Mouse (Mus musculus) lung, postnatal 25 days (tissue): ENCODE results near the gene Elavl3.

Experiments used
- DNase-seq: peaks from one replicate; pipeline ENCODE4 v3.0.0; 2022; ENCODE audit warnings: low spot score

Elavl3 gene

GRCm38 (mm10) chr9:22002194-22003162 lies 49.3 kb downstream of the Elavl3 start, which contains the start of the genes Ccdc151 and Prkcsh:
TSS of gene Ccdc151 (minus strand) at chr9:22002634.
TSS of gene Prkcsh (plus strand) at chr9:22002806.
- peak; percentile 100 for DNase-seq

DNA sequence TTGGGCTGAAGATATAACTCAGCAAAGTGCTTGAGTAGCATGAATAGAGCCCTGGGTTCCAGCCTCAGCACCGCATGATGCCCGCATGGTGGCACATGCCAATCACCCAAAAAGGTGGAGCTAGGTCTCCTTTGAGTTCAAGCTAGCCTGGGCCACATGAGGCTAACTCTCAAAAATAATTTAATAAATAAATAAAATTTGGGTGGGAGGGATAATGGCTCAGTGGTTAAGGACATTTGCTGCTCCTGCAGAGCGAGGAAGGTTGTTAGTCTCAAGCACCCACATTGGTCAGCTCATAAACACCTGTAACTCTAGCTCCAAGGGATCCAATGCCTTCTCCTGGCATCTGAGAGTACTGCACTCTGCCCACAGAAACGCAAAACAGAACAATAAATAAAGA lies 50.2 kb downstream of the Elavl3 start:
- DNase-seq, result no peak

DNA sequence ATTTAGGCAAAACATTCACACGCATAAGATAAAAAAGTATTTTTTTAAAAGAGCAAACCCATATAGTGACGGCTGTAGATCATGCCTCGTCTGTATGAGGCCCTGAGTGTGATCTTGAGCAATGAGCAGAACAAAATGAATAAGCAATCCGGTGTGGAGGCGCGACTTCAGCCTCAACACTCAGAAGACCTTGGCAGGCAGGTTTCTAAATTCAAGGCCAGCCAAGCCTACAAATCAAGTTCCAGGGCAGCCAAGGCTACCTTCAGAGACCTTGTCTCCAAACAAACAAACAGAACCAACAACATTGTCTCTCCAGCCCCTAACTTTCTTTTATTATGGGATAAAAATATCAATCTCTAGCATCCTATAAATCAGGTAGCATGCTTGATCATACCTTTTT lies 51.5 kb downstream of the Elavl3 start:
- no peak for DNase-seq

DNA sequence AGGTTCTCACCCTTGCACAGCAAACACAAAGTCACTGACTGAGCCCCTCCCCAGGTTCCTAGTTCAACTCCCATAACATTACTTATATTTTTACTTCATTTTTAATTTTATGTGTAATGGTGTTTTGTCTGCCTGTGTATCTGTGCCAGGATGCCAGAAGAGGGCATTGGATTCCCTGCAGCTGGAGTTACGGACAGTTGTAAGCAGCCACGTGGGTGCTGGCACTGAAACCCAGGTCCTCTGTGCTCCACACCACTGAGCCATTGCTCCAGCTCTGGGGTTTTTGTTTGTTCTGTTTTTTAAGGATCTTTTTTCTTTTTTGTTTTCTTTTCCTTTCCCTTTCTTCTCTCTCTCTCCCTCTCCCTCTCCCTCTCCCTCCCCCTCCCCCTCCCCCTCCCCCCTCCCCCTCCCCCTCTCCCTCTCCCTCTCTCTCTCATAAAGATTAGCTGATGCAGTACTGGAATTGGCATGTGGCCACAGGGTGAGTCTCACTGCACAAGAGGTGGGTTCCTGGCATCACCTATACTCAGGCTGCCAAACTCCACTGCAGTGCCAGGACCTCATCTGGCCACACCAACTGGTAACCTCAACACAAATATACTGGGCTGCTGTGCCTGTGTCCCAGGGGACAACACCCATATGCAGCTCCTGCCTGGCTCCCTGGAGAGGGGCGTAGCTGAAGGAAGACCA lies 55.5 kb downstream of the Elavl3 start:
- DNase-seq, result no peak

- DNase-seq, result no peak
Measured at GRCm38 (mm10) chr9:21992227-21992626, 59.6 kb downstream of the Elavl3 start.

GRCm38 (mm10) chr9:21989230-21990110 lies 62.4 kb downstream of the Elavl3 start, which contains the start of gene Rgl3:
TSS of gene Rgl3 (minus strand) at chr9:21989446.
- peak; percentile 70 for DNase-seq

GRCm38 (mm10) chr9:21988421-21989101 lies 63.3 kb downstream of the Elavl3 start:
- peak; percentile 11 for DNase-seq

GRCm38 (mm10) chr9:21987592-21988342 lies 64.1 kb downstream of the Elavl3 start:
- DNase-seq, result no peak

- DNase-seq, result no peak
Measured at GRCm38 (mm10) chr9:21983911-21984310, 67.9 kb downstream of the Elavl3 start.

DNA sequence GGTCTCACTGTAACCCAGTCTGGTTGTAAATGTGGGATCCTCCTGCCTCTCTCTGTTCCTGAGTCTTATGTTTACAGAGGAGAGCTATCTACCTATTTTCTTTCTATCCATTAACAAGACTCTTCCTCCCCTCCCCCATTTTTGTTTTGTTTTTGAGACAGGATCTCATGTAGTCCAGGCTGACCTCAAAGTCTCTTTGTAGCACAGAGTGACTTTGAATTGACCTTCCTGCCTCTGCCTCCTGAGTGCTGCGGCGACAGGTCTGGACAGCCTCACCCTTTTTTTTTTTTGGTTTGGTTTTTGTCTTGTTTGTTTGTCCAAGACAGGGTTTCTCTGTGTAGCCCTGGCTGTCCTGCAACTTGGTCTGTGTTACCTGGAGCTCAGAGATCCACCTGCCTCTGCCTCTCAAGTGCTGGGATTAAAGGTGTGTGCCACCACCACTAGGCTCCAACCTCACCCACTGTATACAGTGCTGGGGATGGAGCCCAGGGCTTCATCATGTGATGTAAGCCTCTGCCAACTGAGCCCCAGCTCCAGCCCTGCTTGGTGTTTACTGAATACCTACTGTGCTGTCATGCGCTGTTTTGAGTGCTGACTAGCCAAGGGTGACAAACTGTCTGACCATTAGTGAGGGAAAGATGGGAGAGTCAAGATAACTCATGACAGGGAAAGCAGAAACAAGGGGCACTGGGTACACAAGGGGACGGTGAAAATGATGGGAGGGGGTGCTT lies 73.3 kb downstream of the Elavl3 start:
- no peak for DNase-seq

GRCm38 (mm10) chr9:21977972-21978371 lies 73.9 kb downstream of the Elavl3 start:
- DNase-seq, result no peak

- no peak for DNase-seq
Measured at GRCm38 (mm10) chr9:21977331-21977730, 74.5 kb downstream of the Elavl3 start.

DNA sequence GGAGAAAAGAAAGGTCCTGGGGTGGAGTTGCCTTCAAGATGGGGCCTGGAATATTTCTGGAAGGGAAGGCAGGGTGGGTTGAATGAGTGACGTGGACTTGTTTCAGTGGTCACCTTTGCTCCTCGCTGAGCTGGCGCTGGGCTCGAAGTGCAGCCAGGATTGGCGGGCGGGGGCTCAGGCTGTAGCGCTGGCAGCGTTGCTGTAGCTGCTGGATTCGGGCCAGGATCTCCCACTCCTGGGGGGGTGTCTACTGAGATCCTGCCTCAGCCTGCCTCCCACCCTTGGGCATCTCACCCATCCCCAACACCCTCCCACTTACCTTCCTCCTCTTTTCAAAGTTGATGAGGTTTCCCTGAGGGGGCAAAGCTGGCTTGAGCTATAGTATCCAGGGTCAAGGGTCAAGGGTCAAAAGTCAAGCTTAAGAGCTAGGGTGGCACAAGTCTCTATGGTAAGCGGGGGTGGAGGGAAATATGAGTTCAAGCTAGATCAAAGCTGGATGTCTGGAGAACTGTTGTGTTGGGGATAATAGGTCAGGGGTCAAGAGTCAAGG lies 75.1 kb downstream of the Elavl3 start:
- no peak for DNase-seq

DNA sequence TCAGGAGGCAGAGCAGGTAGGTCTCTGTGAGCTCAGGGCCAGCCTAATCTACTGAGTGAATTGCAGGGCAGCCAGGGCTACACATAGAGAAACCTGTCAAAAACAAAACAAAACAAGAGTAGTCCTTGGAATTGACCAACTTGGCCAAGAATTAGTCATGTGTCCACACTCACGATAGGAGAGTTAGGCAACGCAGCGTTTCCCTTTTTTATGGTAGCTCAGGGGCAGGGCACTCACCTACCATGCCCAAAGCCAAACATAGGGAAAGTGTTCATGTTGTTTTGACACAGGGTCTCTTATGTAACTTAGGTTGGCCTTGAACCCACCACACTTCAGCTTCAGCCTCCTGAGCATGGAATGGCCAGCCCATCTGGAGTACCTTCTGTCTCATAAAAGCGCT lies 82.5 kb downstream of the Elavl3 start:
- no peak for DNase-seq

DNA sequence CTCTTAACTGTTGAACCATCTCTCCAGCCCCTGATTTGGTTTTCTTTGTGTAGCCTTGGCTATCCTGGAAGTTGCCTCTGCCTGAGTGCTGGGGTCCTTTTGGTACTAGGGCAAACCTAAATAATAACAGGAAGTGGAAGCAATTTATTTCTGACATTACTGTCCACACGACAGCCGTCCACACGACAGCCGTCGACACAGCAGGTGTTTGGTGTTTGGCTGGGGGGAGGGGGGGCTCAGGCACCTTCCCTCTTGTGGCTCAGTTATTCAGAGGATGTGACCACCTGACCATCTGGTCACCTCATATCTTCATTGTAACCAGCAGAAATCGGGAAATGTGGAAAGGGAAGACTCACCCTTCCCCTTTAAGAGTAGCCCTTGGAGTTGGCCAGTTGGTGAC lies 82.9 kb downstream of the Elavl3 start:
- no peak for DNase-seq
